Mouse (Mus musculus) hindbrain, postnatal 0 days (tissue): ENCODE data around the gene Gm20388. TPM values are rescaled to one million over a fixed set of nuclear protein-coding genes. Genes with fewer than 3 reads are reported as not detected.

Source experiments
- ATAC-seq: fragments of 200-750 bp; cut with Nextera tagmentation; 2 replicates; pipeline ENCODE4 v1.8.0; 2017; ENCODE audit warnings: mild to moderate bottlenecking, moderate TSS enrichment, moderate library complexity
- DNase-seq: peaks from one replicate; pipeline ENCODE4 v3.0.0-alpha.2; 2015; ENCODE audit warnings: low spot score
- H3K27ac ChIP-seq: fragments of 300-500 bp; sonication (generic); 2 replicates; pipeline ENCODE4 v1.5.1; 2014; ENCODE audit warnings: mild to moderate bottlenecking
- H3K27me3 ChIP-seq: fragments of 300-500 bp; sonication (generic); 2 replicates; pipeline ENCODE4 v1.6.1; 2014; ENCODE audit warnings: low read length, mixed read lengths; ENCODE audit not compliant: insufficient read depth
- H3K36me3 ChIP-seq: fragments of 300-500 bp; sonication (generic); 2 replicates; pipeline ENCODE4 v1.6.1; 2014; ENCODE audit warnings: low read length, mixed read lengths; ENCODE audit not compliant: insufficient read depth
- H3K4me1 ChIP-seq: fragments of 300-500 bp; sonication (generic); 2 replicates; pipeline ENCODE4 v1.6.1; 2014; ENCODE audit warnings: antibody characterized with exemption, low read length, mixed read lengths; ENCODE audit not compliant: insufficient read depth
- H3K4me2 ChIP-seq: fragments of 300-500 bp; sonication (generic); 2 replicates; pipeline ENCODE4 v1.6.1; 2014; ENCODE audit warnings: low read depth, mild to moderate bottlenecking, low read length, moderate library complexity, mixed read lengths
- H3K4me3 ChIP-seq: fragments of 300-500 bp; sonication (generic); 2 replicates; pipeline ENCODE4 v1.5.1; 2014; ENCODE audit warnings: low read length
- H3K9ac ChIP-seq: fragments of 300-500 bp; sonication (generic); replicated peaks from 2 replicates; pipeline ENCODE4 v1.6.1; 2014; ENCODE audit warnings: mild to moderate bottlenecking, low read length, moderate library complexity, mixed read lengths
- H3K9me3 ChIP-seq: fragments of 300-500 bp; sonication (generic); 2 replicates; pipeline ENCODE4 v1.6.1; 2016; ENCODE audit warnings: low read length, mixed read lengths
- CTCF ChIP-seq: IDR thresholded peaks from 2 replicates; pipeline ENCODE4 v1.5.1; 2016; ENCODE audit warnings: antibody characterized with exemption, control low read depth, low read depth
- WGBS: fragments of 180-500 bp; shearing (Covaris S2); extraction: QIAGEN DNeasy Blood & Tissue Kit; methylation state at CpG from one replicate; pipeline ENCODE4 v1.1.7; 2014; 5-methylcytosine and 5-hydroxymethylcytosine counted together
- polyA plus RNA-seq: library from polyadenylated mRNA; unstranded; fragments of >200 nt; fragmentation: Nextera tagmentation; extraction: Ambion mirVana; gene quantifications from 2 replicates; pipeline ENCODE4 v1.2.1, GENCODE M21; 2015
- total RNA-seq: library from RNA; depleted of rRNA; stranded (reverse); fragments of >200 nt; gene quantifications from 2 replicates; pipeline ENCODE4 v1.2.3, GENCODE M21; 2014

Gm20388 gene
- total and polyA plus RNA-seq, 2 experiments from 2014 or later, result 71.3 TPM; not detected in 1

- DNase-seq (no peak), ATAC-seq (no peak)
- no peaks in the 10 kb centered on the region for H3K27me3 ChIP-seq
- no peaks in the 10 kb centered on the region for H3K9me3 ChIP-seq
- H3K4me3 ChIP-seq, result no peak overlapping the region
- H3K9ac ChIP-seq, result no peak overlapping the region
- no peaks in the 10 kb centered on the region for H3K36me3 ChIP-seq
- TF ChIP-seq CTCF, result no peak
- no peak overlapping the region for H3K27ac ChIP-seq
- no peak overlapping the region for H3K4me2 ChIP-seq
- no peaks in the 10 kb centered on the region for H3K4me1 ChIP-seq
- 82% methylated on average over 9 of the region's 9 CpGs for WGBS
Observed at GRCm38 (mm10) chr8:121350803-121351202, 1440.2 kb downstream of the Gm20388 start.

DNA sequence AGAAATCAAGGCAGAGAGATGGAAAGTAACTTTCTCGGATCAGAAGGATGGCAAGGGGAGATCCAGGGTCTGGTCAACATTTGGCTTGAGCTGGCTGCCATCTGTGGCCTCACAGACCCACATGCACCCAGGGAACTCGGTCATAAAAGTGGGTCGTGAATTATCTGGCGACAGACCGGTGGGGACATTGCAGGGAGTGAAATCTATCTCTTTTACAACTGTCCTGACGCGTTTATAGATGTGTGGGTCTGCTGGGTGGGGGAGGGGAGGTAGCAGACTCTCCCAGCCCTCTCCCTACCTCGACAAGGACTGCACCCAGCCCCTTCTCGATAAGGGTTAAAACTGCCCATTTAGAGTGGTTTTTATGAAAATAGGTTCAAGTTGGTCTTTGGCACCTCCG lies 1444.2 kb downstream of the Gm20388 start:
- H3K9ac ChIP-seq, result no peak overlapping the region
- no peak overlapping the region for H3K4me2 ChIP-seq
- WGBS, result 79% methylated on average over 10 of the region's 10 CpGs
- no peaks in the 10 kb centered on the region for H3K36me3 ChIP-seq
- H3K27me3 ChIP-seq, result no peaks in the 10 kb centered on the region
- ATAC-seq (no peak), DNase-seq (no peak)
- no peak overlapping the region for H3K4me3 ChIP-seq
- no peaks in the 10 kb centered on the region for H3K4me1 ChIP-seq
- no peaks in the 10 kb centered on the region for H3K9me3 ChIP-seq
- no peak overlapping the region for H3K27ac ChIP-seq
- no peak for TF ChIP-seq CTCF

DNA sequence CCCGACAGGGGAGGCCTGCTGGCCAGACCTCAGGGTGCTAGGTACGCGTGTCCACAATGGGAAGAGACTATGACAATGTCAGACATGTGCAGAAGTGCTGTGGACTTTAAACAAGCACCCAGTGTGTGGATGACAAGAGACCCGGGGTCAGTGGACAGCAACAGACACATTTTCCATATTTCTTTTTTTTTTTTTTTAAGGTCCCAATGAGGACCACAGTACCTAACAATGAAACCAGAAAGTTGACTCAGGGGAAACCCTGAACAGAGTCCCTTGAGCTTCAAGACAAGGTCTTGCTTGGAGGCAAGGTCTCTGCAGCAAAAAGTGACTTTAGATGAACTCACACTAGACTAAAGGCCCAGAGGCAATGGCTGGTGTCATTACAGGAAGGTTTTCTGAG lies 1446.8 kb downstream of the Gm20388 start:
- no peak overlapping the region for H3K4me2 ChIP-seq
- no peak overlapping the region for H3K27ac ChIP-seq
- no peak overlapping the region for H3K9ac ChIP-seq
- H3K4me1 ChIP-seq, result no peaks in the 10 kb centered on the region
- WGBS, result 100% methylated on average over 4 of the region's 4 CpGs
- ATAC-seq (no peak), DNase-seq (no peak)
- no peaks in the 10 kb centered on the region for H3K27me3 ChIP-seq
- TF ChIP-seq CTCF, result no peak
- H3K4me3 ChIP-seq, result no peak overlapping the region
- no peaks in the 10 kb centered on the region for H3K9me3 ChIP-seq
- H3K36me3 ChIP-seq, result no peaks in the 10 kb centered on the region

- Histone ChIP-seq H3K4me2 (no peak overlapping the region), H3K27me3 (no peaks in the 10 kb centered on the region), H3K4me1 (no peaks in the 10 kb centered on the region), H3K36me3 (no peaks in the 10 kb centered on the region), H3K9ac (no peak overlapping the region), H3K27ac (no peak overlapping the region), H3K9me3 (no peaks in the 10 kb centered on the region), H3K4me3 (no peak overlapping the region)
- WGBS, result 66% methylated on average over 4 of the region's 4 CpGs
- ATAC-seq (no peak), DNase-seq (no peak)
- no peak for TF ChIP-seq CTCF
Observed at GRCm38 (mm10) chr8:121358609-121359008, 1448.0 kb downstream of the Gm20388 start.

DNA sequence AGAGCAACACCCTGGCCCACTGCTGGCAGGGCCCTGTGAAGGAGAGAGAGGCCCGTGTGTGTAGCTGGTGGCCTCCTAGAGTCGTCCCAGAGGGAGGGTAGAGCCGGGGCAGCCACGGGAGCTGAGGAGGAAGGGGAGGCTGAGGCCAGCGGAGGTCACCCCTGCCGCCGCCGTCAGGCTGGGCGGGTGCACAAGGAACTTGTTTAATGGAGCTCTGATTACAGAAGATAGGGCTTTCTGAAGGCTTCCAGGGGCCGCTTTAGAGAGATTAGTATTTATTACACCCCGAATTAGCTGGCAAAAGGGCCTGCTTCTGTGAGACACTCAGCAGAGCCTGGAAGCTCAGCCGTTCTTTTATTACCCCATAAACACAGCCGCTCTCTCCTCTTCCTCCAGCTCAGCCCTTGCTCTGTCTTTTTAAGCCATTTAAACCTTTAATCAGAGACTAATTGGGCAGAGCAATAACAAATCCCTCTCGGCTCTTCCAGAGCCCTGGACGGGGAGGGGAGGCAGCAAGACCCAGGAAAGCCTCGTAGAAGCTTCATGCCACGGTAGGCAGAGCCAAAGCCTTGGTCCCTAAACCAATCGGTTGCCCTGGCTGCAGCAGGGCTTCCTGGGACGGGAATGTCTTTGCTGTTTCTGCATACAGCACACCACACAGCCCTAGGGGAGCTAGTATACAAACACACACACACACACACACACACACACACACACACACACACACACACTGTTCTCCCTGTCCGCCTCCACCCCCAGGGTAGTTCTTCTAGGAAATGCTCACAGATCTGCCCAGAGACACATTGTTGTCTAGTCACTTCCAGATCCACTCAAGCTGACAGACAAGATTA lies 1448.7 kb downstream of the Gm20388 start:
- Histone ChIP-seq H3K4me1 (no peaks in the 10 kb centered on the region), H3K4me2 (no peak overlapping the region), H3K36me3 (no peaks in the 10 kb centered on the region), H3K9me3 (no peaks in the 10 kb centered on the region), H3K27me3 (no peaks in the 10 kb centered on the region), H3K4me3 (no peak overlapping the region), H3K27ac (no peak overlapping the region), H3K9ac (no peak overlapping the region)
- WGBS, result 37% methylated on average over 20 of the region's 20 CpGs
- peak; percentile 68; the same call in 1 of the 2 replicates for ATAC-seq
- DNase-seq, result peak; percentile 58
- TF ChIP-seq CTCF, result no peak

DNA sequence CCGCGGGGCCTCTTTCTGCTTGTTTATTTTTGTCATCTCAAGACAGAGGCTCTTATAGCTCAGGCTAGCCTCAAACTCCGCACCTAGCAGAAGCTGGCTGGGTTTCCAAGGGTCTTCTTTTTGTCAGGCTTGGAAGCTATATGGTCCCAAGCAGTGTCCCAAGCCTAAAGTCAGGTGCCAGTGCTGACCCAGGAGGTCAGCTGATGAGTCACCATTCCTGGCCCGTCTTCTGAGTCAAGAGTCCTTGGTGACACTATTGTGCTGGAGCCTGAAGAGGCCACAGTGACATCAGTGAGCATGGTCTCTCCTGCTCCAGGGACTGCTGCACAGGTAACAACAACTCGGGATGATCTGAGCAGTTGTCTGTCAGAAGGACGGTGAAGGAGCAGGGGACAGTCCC lies 1449.4 kb downstream of the Gm20388 start:
- ATAC-seq, result no peak

DNA sequence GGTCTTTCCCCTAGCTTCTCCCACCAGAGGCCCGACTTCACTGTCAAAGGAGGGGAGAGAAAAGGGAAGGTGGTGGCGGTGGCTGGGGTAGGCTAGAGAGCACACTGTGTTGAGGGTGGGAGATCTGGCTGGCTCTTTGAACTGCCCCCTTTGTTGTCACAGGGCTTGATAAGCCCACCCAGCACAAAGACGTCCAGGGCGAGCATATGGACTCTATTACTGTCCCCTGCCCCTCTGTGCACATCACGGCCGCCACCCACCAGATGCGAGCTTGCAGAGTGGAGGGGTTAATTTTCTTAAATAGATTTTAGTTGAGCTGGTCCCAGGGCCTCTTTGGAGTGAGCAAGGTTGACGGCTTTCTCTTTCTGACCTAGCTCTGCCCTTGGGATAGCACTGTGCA lies 1450.5 kb downstream of the Gm20388 start:
- H3K4me2 ChIP-seq, result no peak overlapping the region
- no peaks in the 10 kb centered on the region for H3K36me3 ChIP-seq
- DNase-seq (no peak), ATAC-seq (no peak)
- no peak for TF ChIP-seq CTCF
- WGBS, result 72% methylated on average over 8 of the region's 8 CpGs
- no peaks in the 10 kb centered on the region for H3K27me3 ChIP-seq
- no peak overlapping the region for H3K27ac ChIP-seq
- H3K9me3 ChIP-seq, result no peaks in the 10 kb centered on the region
- H3K9ac ChIP-seq, result no peak overlapping the region
- H3K4me3 ChIP-seq, result no peak overlapping the region
- no peaks in the 10 kb centered on the region for H3K4me1 ChIP-seq

More for the DNA sequence above, 1449.4 kb downstream of the Gm20388 start:
- Histone ChIP-seq H3K4me3 (no peak overlapping the region), H3K9me3 (no peaks in the 10 kb centered on the region), H3K4me2 (no peak overlapping the region), H3K27me3 (no peaks in the 10 kb centered on the region), H3K9ac (no peak overlapping the region), H3K27ac (no peak overlapping the region), H3K36me3 (no peaks in the 10 kb centered on the region), H3K4me1 (no peaks in the 10 kb centered on the region)
- no peak for DNase-seq
- 71% methylated on average over 6 of the region's 6 CpGs for WGBS
- TF ChIP-seq CTCF, result no peak
